Mouse (Mus musculus) hindbrain, embryonic 14.5 days (tissue): ENCODE results near the gene Slc34a3. TPM values are rescaled to one million over a fixed set of nuclear protein-coding genes. Genes with fewer than 3 reads are reported as not detected.

Source experiments
- ATAC-seq: fragments of 200-750 bp; cut with Nextera tagmentation; 2 replicates; pipeline ENCODE4 v1.8.0; 2017; ENCODE audit warnings: moderate number of reproducible peaks, mild to moderate bottlenecking, moderate TSS enrichment, moderate library complexity; ENCODE audit not compliant: low FRiP score
- DNase-seq: peaks from one replicate; pipeline ENCODE4 v3.0.0-alpha.2; 2015; ENCODE audit warnings: low spot score
- H3K27ac ChIP-seq: fragments of 300-500 bp; sonication (generic); 2 replicates; pipeline ENCODE4 v1.5.1; 2014; ENCODE audit warnings: mild to moderate bottlenecking, moderate library complexity
- H3K27me3 ChIP-seq: fragments of 300-500 bp; sonication (generic); 2 replicates; pipeline ENCODE4 v1.6.1; 2014; ENCODE audit warnings: mild to moderate bottlenecking, low read length, mixed read lengths; ENCODE audit not compliant: control insufficient read depth, insufficient read depth
- H3K36me3 ChIP-seq: fragments of 300-500 bp; sonication (generic); replicated peaks from 2 replicates; pipeline ENCODE4 v1.6.1; 2014; ENCODE audit not compliant: control insufficient read depth, insufficient read depth
- H3K4me1 ChIP-seq: fragments of 300-500 bp; sonication (generic); replicated peaks from 2 replicates; pipeline ENCODE4 v1.6.1; 2014; ENCODE audit warnings: antibody characterized with exemption, low read length, mixed read lengths; ENCODE audit not compliant: control insufficient read depth, insufficient read depth
- H3K4me2 ChIP-seq: fragments of 300-500 bp; sonication (generic); replicated peaks from 2 replicates; pipeline ENCODE4 v1.6.1; 2014; ENCODE audit warnings: mild to moderate bottlenecking, moderate library complexity
- H3K4me3 ChIP-seq: fragments of 300-500 bp; sonication (generic); replicated peaks from 2 replicates; pipeline ENCODE4 v1.5.1; 2014; ENCODE audit warnings: mild to moderate bottlenecking, low read length
- H3K9ac ChIP-seq: fragments of 300-500 bp; sonication (generic); 2 replicates; pipeline ENCODE4 v1.6.1; 2014
- H3K9me3 ChIP-seq: fragments of 300-500 bp; sonication (generic); 2 replicates; pipeline ENCODE4 v1.6.1; 2016; ENCODE audit warnings: low read length; ENCODE audit not compliant: control insufficient read depth
- WGBS: fragments of 180-500 bp; shearing (Covaris S2); extraction: QIAGEN DNeasy Blood & Tissue Kit; methylation state at CpG from one replicate; pipeline ENCODE4 v1.1.7; 2014; 5-methylcytosine and 5-hydroxymethylcytosine counted together
- polyA plus RNA-seq: library from polyadenylated mRNA; unstranded; fragments of >200 nt; fragmentation: Nextera tagmentation; extraction: Ambion mirVana; gene quantifications from 2 replicates; pipeline ENCODE4 v1.2.1, GENCODE M21; 2014

Gene Slc34a3
- polyA plus RNA-seq, 1 experiment from 2014 or later: not detected

DNA sequence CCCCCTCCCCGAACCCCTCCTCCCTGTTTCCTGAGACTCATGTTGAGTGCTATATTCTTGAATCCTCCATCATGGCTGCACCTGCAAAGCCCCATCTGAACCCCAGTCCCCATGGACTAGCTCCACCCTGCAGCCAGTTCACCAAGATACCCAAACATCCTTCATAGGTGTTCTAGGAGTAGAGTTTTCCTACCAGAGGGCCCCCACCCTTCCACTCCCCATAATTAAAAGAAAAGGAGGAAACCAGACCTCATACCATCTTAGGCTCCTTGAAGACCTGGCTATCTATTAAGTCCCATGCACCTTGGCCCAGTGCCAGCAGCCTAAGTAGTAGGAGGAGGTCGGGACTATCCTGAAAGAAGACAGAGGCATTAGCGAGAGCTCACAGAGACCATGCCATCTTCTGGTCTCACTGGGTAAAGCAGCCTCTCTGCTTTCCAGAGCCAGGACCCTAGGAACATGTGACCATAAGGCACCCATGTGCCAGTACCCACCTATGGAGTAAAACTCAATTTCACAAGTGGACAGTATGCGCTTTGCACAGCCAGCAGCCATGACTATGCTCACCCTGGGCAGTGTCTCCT, 30.4 kb downstream of the Slc34a3 start:
- no peak for DNase-seq
- H3K36me3 ChIP-seq: peaks cover 89% of the 10 kb centered on the region
- WGBS: 62% methylated on average over 4 of the region's 4 CpGs

DNA sequence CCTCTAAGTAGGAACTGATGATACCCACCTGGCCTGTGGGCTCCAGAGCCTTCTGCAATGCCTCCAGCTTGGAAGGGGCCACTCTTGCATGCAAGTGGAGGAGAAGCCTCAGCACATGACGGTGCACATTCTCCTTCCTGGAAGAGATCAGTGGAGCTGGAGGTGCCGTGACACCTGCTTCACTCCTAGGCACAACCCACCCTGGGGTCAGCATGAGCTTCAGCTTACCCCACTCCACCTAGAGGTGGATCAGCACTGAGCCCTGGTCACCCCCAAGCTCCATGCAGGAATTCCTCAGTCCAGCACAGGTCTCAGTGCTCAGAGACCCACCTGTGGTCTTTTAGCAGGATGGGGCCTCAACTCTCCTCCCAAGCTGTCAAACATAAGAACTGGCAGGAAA, 33.5 kb downstream of the Slc34a3 start:
- peaks cover 12% of the 10 kb centered on the region for H3K27me3 ChIP-seq
- H3K27ac ChIP-seq: no peak overlapping the region
- no peak overlapping the region for H3K4me2 ChIP-seq
- no peak overlapping the region for H3K9ac ChIP-seq
- DNase-seq: no peak
- H3K9me3 ChIP-seq: no peaks in the 10 kb centered on the region
- 100% methylated on average over 2 of the region's 2 CpGs for WGBS
- no peak overlapping the region for H3K4me3 ChIP-seq
- ATAC-seq: no peak
- H3K36me3 ChIP-seq: peaks cover 78% of the 10 kb centered on the region
- no peaks in the 10 kb centered on the region for H3K4me1 ChIP-seq

More for the DNA sequence above, 30.4 kb downstream of the Slc34a3 start:
- H3K4me1 ChIP-seq: peaks cover 2% of the 10 kb centered on the region; the same call in 1 of the 2 replicates
- no peak overlapping the region for H3K4me2 ChIP-seq
- no peak for ATAC-seq
- no peak overlapping the region for H3K9ac ChIP-seq
- no peaks in the 10 kb centered on the region for H3K27me3 ChIP-seq
- no peak overlapping the region for H3K4me3 ChIP-seq
- H3K27ac ChIP-seq: no peak overlapping the region
- no peaks in the 10 kb centered on the region for H3K9me3 ChIP-seq

- Histone ChIP-seq H3K4me3 (no peak overlapping the region), H3K4me1 (no peaks in the 10 kb centered on the region), H3K4me2 (no peak overlapping the region), H3K36me3 (peaks cover 51% of the 10 kb centered on the region), H3K9me3 (no peaks in the 10 kb centered on the region), H3K27ac (no peak overlapping the region), H3K27me3 (peaks cover 25% of the 10 kb centered on the region), H3K9ac (no peak overlapping the region)
- no peak for DNase-seq
- no peak for ATAC-seq
Observed at GRCm38 (mm10) chr2:25197946-25198345, 36.2 kb downstream of the Slc34a3 start.

GRCm38 (mm10) chr2:25197191-25197590, 37.0 kb downstream of the Slc34a3 start:
- 0 out of 2 replicates have a peak overlapping the region, but pooled peaks have one; percentile 4 for H3K4me2 ChIP-seq
- WGBS: 30% methylated on average over 2 of the region's 2 CpGs
- H3K9ac ChIP-seq: no peak overlapping the region
- no peak overlapping the region for H3K27ac ChIP-seq
- H3K4me1 ChIP-seq: no peaks in the 10 kb centered on the region
- H3K9me3 ChIP-seq: no peaks in the 10 kb centered on the region
- H3K27me3 ChIP-seq: peaks cover 25% of the 10 kb centered on the region
- H3K4me3 ChIP-seq: no peak overlapping the region
- DNase-seq (no peak), ATAC-seq (no peak)
- H3K36me3 ChIP-seq: peaks cover 43% of the 10 kb centered on the region

- Histone ChIP-seq H3K27ac (no peak within 1 kb of the TSS), H3K9me3 (no peaks in the 10 kb centered on the region), H3K9ac (no peak within 1 kb of the TSS), H3K4me1 (no peaks in the 10 kb centered on the region), H3K4me3 (no peak within 1 kb of the TSS; the same call in 1 of the 2 replicates), H3K27me3 (peaks cover 25% of the 10 kb centered on the region), H3K36me3 (peaks cover 35% of the 10 kb centered on the region), H3K4me2 (peak within 1 kb of the TSS; percentile 25)
- WGBS: 18% methylated on average over 8 of the region's 8 CpGs
- ATAC-seq (no peak), DNase-seq (no peak)
Observed at GRCm38 (mm10) chr2:25196172-25196954, 37.8 kb downstream of the Slc34a3 start, which contains the start of gene Tor4a. Tor4a (minus strand) TSS chr2:25196886.

DNA sequence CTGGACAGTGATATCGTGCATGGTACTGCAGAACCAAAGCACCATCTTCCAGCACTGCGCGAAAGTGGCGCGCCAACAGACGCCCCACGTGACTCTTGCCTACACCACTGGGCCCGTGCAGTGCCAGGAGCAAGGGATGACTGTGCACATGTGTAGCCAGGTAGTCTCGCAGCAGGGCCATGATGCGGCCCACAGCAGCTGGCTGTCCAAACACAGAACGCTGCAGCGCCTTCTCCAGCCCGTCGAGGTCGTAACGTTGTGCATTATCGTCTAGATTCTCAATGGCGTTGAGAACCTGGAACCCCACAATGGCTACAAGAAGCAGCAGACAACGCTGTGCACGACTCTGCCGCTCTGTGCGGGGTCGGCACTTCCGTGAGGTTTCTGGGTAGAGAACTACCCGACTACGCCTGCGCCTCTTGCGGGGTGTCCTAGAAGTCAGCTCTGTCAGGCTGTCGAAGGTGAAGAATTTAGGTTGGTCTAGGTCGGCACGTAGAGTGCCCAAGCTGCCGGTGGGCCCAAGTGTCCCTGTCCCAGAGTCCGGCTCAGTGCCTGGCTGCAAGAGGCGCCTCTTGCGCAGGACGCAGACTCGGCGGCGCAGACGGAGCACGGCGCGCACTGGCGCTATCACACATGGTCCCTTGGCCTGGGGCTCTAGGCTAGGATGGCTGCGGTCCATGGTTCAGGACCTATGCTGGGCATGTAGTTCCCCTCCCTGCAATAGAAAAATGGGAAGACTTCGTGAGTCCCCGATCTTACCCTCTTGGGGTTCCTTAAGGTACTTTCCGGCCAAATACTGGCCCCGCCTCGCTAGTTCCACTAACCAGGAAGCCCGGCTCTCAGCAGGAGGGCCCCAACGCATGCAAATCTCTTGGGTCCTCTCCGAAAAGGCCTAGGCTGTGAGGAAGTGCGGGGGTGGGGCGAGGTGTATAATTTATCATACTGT, 38.7 kb downstream of the Slc34a3 start:
- ATAC-seq: no peak
- Histone ChIP-seq H3K4me3 (no peak overlapping the region; the same call in 1 of the 2 replicates), H3K27ac (no peak overlapping the region), H3K9me3 (no peaks in the 10 kb centered on the region), H3K36me3 (peaks cover 26% of the 10 kb centered on the region), H3K4me1 (no peaks in the 10 kb centered on the region), H3K27me3 (peaks cover 25% of the 10 kb centered on the region), H3K4me2 (peak overlapping the region; percentile 25), H3K9ac (no peak overlapping the region)
- WGBS: 22% methylated on average over 55 of the region's 55 CpGs
- no peak for DNase-seq

DNA sequence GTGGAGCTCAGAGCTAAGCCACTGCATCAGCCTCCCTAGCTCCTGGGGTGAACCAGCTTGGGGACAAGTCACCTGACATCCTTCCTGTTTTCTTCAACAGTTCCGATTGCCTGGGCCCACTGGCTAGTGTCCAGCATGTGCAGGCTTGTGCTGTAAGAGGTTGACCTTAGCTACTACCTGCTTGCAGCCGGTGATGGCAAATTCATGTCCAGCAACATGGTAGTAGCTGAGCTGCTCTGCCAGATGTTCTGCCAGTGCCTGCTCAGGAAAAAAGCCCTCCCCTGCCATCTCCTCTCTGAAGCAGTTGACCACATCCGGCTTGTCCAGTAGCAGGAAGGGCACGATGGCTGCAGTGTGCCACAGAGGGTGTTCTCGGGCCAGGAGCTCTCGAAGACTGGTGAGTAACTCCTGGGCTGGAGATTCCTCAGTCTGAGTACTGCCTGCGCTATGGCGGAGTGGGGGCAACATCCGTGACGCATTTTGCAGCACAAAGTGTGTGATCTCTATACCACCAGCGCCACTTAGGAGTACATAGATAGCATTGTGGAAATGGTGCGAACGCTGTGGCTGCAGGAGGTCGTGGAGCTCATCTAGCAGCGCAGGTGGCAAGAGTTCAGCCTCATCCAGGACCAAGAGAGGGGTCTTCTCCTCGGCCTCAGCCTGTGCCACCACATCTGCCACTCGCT, 39.5 kb downstream of the Slc34a3 start:
- ATAC-seq (no peak), DNase-seq (no peak)
- no peak overlapping the region for H3K4me2 ChIP-seq
- H3K9ac ChIP-seq: no peak overlapping the region
- H3K36me3 ChIP-seq: peaks cover 18% of the 10 kb centered on the region
- WGBS: 81% methylated on average over 17 of the region's 17 CpGs
- H3K27me3 ChIP-seq: peaks cover 25% of the 10 kb centered on the region
- H3K27ac ChIP-seq: no peak overlapping the region
- no peaks in the 10 kb centered on the region for H3K4me1 ChIP-seq
- no peak overlapping the region for H3K4me3 ChIP-seq
- H3K9me3 ChIP-seq: no peaks in the 10 kb centered on the region

DNA sequence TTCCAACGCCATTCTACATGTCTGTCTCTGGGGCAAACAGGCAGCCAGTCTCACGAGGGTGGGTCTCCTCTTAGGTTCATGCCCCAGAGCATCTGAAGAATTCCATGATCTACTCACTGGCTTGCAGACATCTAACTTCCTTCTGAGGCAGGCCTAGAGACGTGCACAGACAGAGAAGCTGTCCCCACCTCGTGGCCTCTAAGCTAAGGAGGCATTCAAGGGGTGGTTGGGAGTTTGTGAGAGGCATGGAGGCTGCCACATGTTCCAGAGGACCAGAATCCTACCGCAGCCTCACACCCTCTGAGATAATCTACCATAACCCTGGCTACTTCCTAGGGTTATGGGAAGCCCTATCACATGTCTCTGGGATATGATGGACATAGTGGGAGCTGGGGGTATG, 40.2 kb downstream of the Slc34a3 start:
- Histone ChIP-seq H3K4me2 (no peak overlapping the region), H3K36me3 (peaks cover 11% of the 10 kb centered on the region)

More for the DNA sequence above, 40.2 kb downstream of the Slc34a3 start:
- H3K9ac ChIP-seq: no peak overlapping the region
- H3K27ac ChIP-seq: no peak overlapping the region
- DNase-seq (no peak), ATAC-seq (0 out of 2 replicates have a peak, but pooled peaks have one; percentile 18)
- no peaks in the 10 kb centered on the region for H3K4me1 ChIP-seq
- H3K4me3 ChIP-seq: no peak overlapping the region
- WGBS: 78% methylated on average over 5 of the region's 5 CpGs
- H3K9me3 ChIP-seq: no peaks in the 10 kb centered on the region
- peaks cover 25% of the 10 kb centered on the region for H3K27me3 ChIP-seq
